In the genomic region with DNA sequence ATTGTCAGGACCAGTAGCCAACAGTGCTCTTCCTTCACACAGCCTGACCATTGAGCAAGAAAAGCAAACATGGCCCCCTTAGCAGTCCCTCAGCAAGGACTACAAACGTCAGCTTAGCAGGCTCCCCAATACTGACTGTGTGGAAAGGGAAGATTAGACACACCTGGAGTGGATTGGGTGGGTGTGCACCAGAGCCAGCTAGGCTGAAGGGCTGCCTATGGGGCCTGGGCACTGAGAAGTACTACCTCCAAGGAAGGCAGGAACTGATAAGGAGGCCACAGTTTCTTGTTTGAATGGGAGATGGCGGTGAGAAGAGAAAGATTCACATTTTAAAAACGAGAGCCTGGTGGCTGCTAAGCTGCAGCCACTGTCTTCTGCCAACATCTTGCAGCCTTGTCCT, we compare ENCODE assay signal across 14 mouse cellular contexts. TPM values are rescaled to one million over a fixed set of nuclear protein-coding genes. Genes with fewer than 3 reads are reported as not detected.
DNase-seq lines count a peak whose midpoint lies in the region; ATAC-seq lines count a peak whose summit lies in the region.
"Had no signal": no experiment of that assay in that cellular context is flagged by ENCODE, and none has a peak within 500 bp of the region (broad histone marks: within the 10 kb centered on the region; RNA-seq: fewer than 3 reads in every experiment).

No protein-coding gene starts in this region.

- peaks cover 33% of the 10 kb centered on the region for H3K36me3 ChIP-seq in heart, embryonic 15.5 days
- H3K36me3 ChIP-seq in midbrain, embryonic 16.5 days (ENCODE audit: control insufficient read depth, insufficient read depth, low read length), result peaks cover 13% of the 10 kb centered on the region
- H3K36me3 ChIP-seq in midbrain, embryonic 10.5 days, result peaks cover 55% of the 10 kb centered on the region
- peaks cover 26% of the 10 kb centered on the region for H3K36me3 ChIP-seq in liver, embryonic 13.5 days

- no peak overlapping the region for H3K4me3 ChIP-seq in heart, embryonic 15.5 days
- no peak overlapping the region for H3K4me3 ChIP-seq in midbrain, embryonic 16.5 days (ENCODE audit: low read depth, low read length)
- H3K4me3 ChIP-seq in midbrain, embryonic 10.5 days, result no peak overlapping the region
- no peak overlapping the region for H3K4me3 ChIP-seq in liver, embryonic 13.5 days (replicated peaks)
- H3K4me3 ChIP-seq: hindbrain, embryonic 15.5 days had no signal

- intact Hi-C loops in heart, postnatal 25 days (cut with DNase I), result no loop called here

- DNase-seq in heart, postnatal 25 days (ENCODE audit: low spot score), result no peak
- no peak for DNase-seq in midbrain, embryonic 10.5 days (ENCODE audit: low spot score)
- peak; percentile 42 for DNase-seq in liver, embryonic 13.5 days
- no peak for DNase-seq in retina, postnatal 1 day
- DNase-seq: forebrain, postnatal 0 days; gastrocnemius, postnatal 25 days; kidney, adult 9 months; lung, adult 2 months had no signal

- H3K27ac ChIP-seq in heart, embryonic 15.5 days, result peak overlapping the region; percentile 84
- peak overlapping the region; percentile 38; the same call in 1 of the 2 replicates for H3K27ac ChIP-seq in midbrain, embryonic 16.5 days (ENCODE audit: low read length)
- no peak overlapping the region for H3K27ac ChIP-seq in midbrain, embryonic 10.5 days (replicated peaks)
- H3K27ac ChIP-seq in liver, embryonic 13.5 days, result peak overlapping the region; percentile 30; the same call in 1 of the 2 replicates
- H3K27ac ChIP-seq: hindbrain, embryonic 15.5 days; macrophage had no signal

- no peak overlapping the region for H3K4me2 ChIP-seq in heart, embryonic 15.5 days
- H3K4me2 ChIP-seq in midbrain, embryonic 16.5 days (ENCODE audit: low read length), result no peak overlapping the region
- 0 out of 2 replicates have a peak overlapping the region, but pooled peaks have one; percentile 2 for H3K4me2 ChIP-seq in liver, embryonic 13.5 days
- H3K4me2 ChIP-seq: hindbrain, embryonic 15.5 days had no signal

- H3K9me3 ChIP-seq in heart, embryonic 15.5 days (replicated peaks), result no peaks in the 10 kb centered on the region
- no peaks in the 10 kb centered on the region for H3K9me3 ChIP-seq in midbrain, embryonic 16.5 days (replicated peaks; ENCODE audit: control insufficient read depth, low read length, poor library complexity, severe bottlenecking)
- H3K9me3 ChIP-seq in midbrain, embryonic 10.5 days (replicated peaks), result no peaks in the 10 kb centered on the region
- no peaks in the 10 kb centered on the region for H3K9me3 ChIP-seq in liver, embryonic 13.5 days (replicated peaks)
- H3K9me3 ChIP-seq: hindbrain, embryonic 15.5 days had no signal

- peaks cover 37% of the 10 kb centered on the region for H3K4me1 ChIP-seq in heart, embryonic 15.5 days (replicated peaks)
- H3K4me1 ChIP-seq in midbrain, embryonic 16.5 days (ENCODE audit: control insufficient read depth, insufficient read depth, low read length), result no peaks in the 10 kb centered on the region
- H3K4me1 ChIP-seq in midbrain, embryonic 10.5 days, result peaks cover 9% of the 10 kb centered on the region; the same call in 1 of the 2 replicates
- peaks cover 15% of the 10 kb centered on the region for H3K4me1 ChIP-seq in liver, embryonic 13.5 days (replicated peaks)

- no peaks in the 10 kb centered on the region for H3K27me3 ChIP-seq in heart, embryonic 15.5 days
- no peaks in the 10 kb centered on the region for H3K27me3 ChIP-seq in midbrain, embryonic 16.5 days (ENCODE audit: control insufficient read depth, insufficient read depth, low read depth, low read length)
- no peaks in the 10 kb centered on the region for H3K27me3 ChIP-seq in midbrain, embryonic 10.5 days (ENCODE audit: low read depth, poor library complexity, severe bottlenecking)
- no peaks in the 10 kb centered on the region for H3K27me3 ChIP-seq in liver, embryonic 13.5 days
- H3K27me3 ChIP-seq: hindbrain, embryonic 15.5 days had no signal

- no peak overlapping the region for H3K9ac ChIP-seq in heart, embryonic 15.5 days
- no peak overlapping the region for H3K9ac ChIP-seq in midbrain, embryonic 16.5 days (ENCODE audit: low read depth, low read length)
- H3K9ac ChIP-seq in liver, embryonic 13.5 days, result no peak overlapping the region
- H3K9ac ChIP-seq: forebrain, postnatal 0 days; hindbrain, embryonic 15.5 days had no signal

- ATAC-seq in heart, embryonic 15.5 days (replicated peaks; ENCODE audit: insufficient number of reproducible peaks, insufficient read depth, low FRiP score, low read depth), result no peak
- ATAC-seq in midbrain, embryonic 16.5 days, result no peak
- peak; percentile 91 for ATAC-seq in liver, embryonic 13.5 days (ENCODE audit: low read depth)
- no peak for ATAC-seq in erythroblast, adult 5-6 weeks (replicated peaks; ENCODE audit: low FRiP score, poor library complexity, severe bottlenecking)
- ATAC-seq: CD4-positive, CD25-positive, alpha-beta regulatory T cell, adult 4 months; forebrain, postnatal 0 days had no signal

- WGBS in heart, embryonic 15.5 days, result 42% methylated on average over 3 of the region's 3 CpGs
- WGBS in midbrain, embryonic 16.5 days, result 84% methylated on average over 3 of the region's 3 CpGs
- whole genome bisulfite sequencing in midbrain, embryonic 10.5 days, result 67% methylated on average over 3 of the region's 3 CpGs
- 11% methylated on average over 3 of the region's 3 CpGs for WGBS in liver, embryonic 13.5 days (ENCODE audit: insufficient replicate concordance)

RNA-seq across cellular contexts. Expression of a gene that starts 26.4 kb away (rescaled TPM):
- polyA plus RNA-seq in heart, embryonic 15.5 days (2015; fragmentation: Nextera tagmentation; extraction: Ambion mirVana), result 102 and 108 TPM in 2 replicates
- total RNA-seq in heart, postnatal 25 days (2021), result 100 to 1,000 TPM; 277 to 296 TPM
- 29.6 and 40.3 TPM in 2 replicates for polyA plus RNA-seq in midbrain, embryonic 16.5 days (2015; fragmentation: Nextera tagmentation; extraction: Ambion mirVana)
- 54.7 and 56.1 TPM in 2 replicates for polyA plus RNA-seq in midbrain, embryonic 10.5 days (2016; fragmentation: Nextera tagmentation; extraction: Ambion mirVana)
- 37.8 and 52.3 TPM in 2 replicates for polyA plus RNA-seq in liver, embryonic 13.5 days (2015; fragmentation: Nextera tagmentation; extraction: Ambion mirVana)
- 11.7 and 16.5 TPM in 2 replicates for total RNA-seq in erythroblast, adult 5-6 weeks (2015; ENCODE audit: low replicate concordance)
- total RNA-seq in erythroblast, adult 5-6 weeks (2017; ENCODE audit: low replicate concordance), result 2.6 and 4.7 TPM in 2 replicates
